ENCODE assay signal across 8 mouse cellular contexts in the genomic region with DNA sequence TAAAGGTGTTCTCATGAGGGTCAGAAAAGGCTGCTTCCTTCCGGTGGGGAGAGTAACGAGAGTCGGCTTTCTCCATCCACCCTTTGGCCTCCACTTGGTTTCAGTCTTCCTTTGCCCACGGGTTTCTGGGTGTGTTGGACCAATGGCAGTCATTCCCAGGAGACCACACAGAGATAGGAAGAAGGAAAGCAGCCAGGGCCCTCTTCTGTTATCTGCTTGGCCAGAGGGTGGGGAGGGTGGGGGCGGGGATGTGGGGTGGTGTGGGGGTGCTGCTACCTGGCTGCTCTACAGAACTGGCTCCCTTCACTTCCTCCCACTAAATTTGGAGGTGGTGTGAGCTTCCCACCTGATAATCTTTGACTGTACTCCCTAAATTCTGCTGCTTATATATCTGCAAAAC. TPM values are rescaled to one million over a fixed set of nuclear protein-coding genes. Genes with fewer than 3 reads are reported as not detected.
DNase-seq lines count a peak whose midpoint lies in the region; ATAC-seq and TF ChIP-seq lines count a peak whose summit lies in the region.

No protein-coding gene starts in this region.

- no peak for TF ChIP-seq EP300 in heart, postnatal 0 days (IDR thresholded peaks at IDR 0.05; ENCODE audit: low read depth)

- peaks cover 6% of the 10 kb centered on the region; the same call in 1 of the 2 replicates for H3K4me1 ChIP-seq in lung, embryonic 14.5 days (ENCODE audit: insufficient read depth)
- H3K4me1 ChIP-seq in lung, adult 2 months (ENCODE audit: control insufficient read depth, insufficient read depth, low read length): no peaks in the 10 kb centered on the region
- H3K4me1 ChIP-seq in heart, postnatal 0 days (ENCODE audit: control insufficient read depth, insufficient read depth): peaks cover 23% of the 10 kb centered on the region
- H3K4me1 ChIP-seq in liver, embryonic 12.5 days: peaks cover 69% of the 10 kb centered on the region
- peaks cover 7% of the 10 kb centered on the region for H3K4me1 ChIP-seq in olfactory bulb, adult 2 months (ENCODE audit: control insufficient read depth, insufficient read depth, low read length)

- no peak for DNase-seq in lung, embryonic 14.5 days
- no peak for DNase-seq in lung, adult 2 months
- DNase-seq in heart, postnatal 0 days (ENCODE audit: low spot score): no peak
- no peak for DNase-seq in adrenal gland, postnatal 4 days (ENCODE audit: low spot score in 2 of 2)
- DNase-seq in left cerebral cortex, postnatal 14 days (ENCODE audit: low spot score in 2 of 2): no peak
- no peak for DNase-seq in adrenal gland, postnatal 36 days

- H3K4me2 ChIP-seq in lung, embryonic 14.5 days: peak overlapping the region; percentile 100; the same call in 1 of the 2 replicates
- peak overlapping the region; percentile 97 for H3K4me2 ChIP-seq in heart, postnatal 0 days (ENCODE audit: low read depth, low read length)
- H3K4me2 ChIP-seq in liver, embryonic 12.5 days: peak overlapping the region; percentile 99

- H3K4me3 ChIP-seq in lung, embryonic 14.5 days (ENCODE audit: low read depth, low read length): no peak overlapping the region
- no peak overlapping the region for H3K4me3 ChIP-seq in lung, adult 2 months (replicated peaks; ENCODE audit: extremely low read depth, low read depth, low read length)
- H3K4me3 ChIP-seq in heart, postnatal 0 days (ENCODE audit: low read depth, low read length): 0 out of 2 replicates have a peak overlapping the region, but pooled peaks have one; percentile 82
- peak overlapping the region; percentile 71 for H3K4me3 ChIP-seq in liver, embryonic 12.5 days
- H3K4me3 ChIP-seq in olfactory bulb, adult 2 months (ENCODE audit: insufficient read depth, low read depth, low read length): no peak overlapping the region

- WGBS in lung, embryonic 14.5 days: 14% methylated on average over 5 of the region's 5 CpGs
- 36% methylated on average over 5 of the region's 5 CpGs for WGBS in lung, adult 2 months
- WGBS in heart, postnatal 0 days: 10% methylated on average over 5 of the region's 5 CpGs
- WGBS in liver, embryonic 12.5 days (ENCODE audit: insufficient replicate concordance): 3% methylated on average over 5 of the region's 5 CpGs
- WGBS in olfactory bulb, adult 2 months: 38% methylated on average over 5 of the region's 5 CpGs

- TF ChIP-seq POLR2A in lung, adult 2 months (IDR thresholded peaks at IDR 0.05; ENCODE audit: borderline replicate concordance, extremely low read depth, low read depth, low read length): no peak
- no peak for TF ChIP-seq POLR2A in olfactory bulb, adult 2 months (IDR thresholded peaks at IDR 0.05; ENCODE audit: insufficient read depth, low read depth, low read length)

- H3K9ac ChIP-seq in lung, embryonic 14.5 days: no peak overlapping the region
- H3K9ac ChIP-seq in heart, postnatal 0 days (replicated peaks; ENCODE audit: low read depth, low read length): no peak overlapping the region
- 0 out of 2 replicates have a peak overlapping the region, but pooled peaks have one; percentile 78 for H3K9ac ChIP-seq in liver, embryonic 12.5 days

- no peak overlapping the region for H3K27ac ChIP-seq in lung, embryonic 14.5 days (ENCODE audit: low read depth)
- peak overlapping the region; percentile 46 for H3K27ac ChIP-seq in heart, postnatal 0 days (ENCODE audit: low read depth)
- no peak overlapping the region for H3K27ac ChIP-seq in liver, embryonic 12.5 days
- H3K27ac ChIP-seq in olfactory bulb, adult 2 months (ENCODE audit: insufficient read depth, low read depth, low read length): peak overlapping the region; percentile 76; the same call in 1 of the 2 replicates

- H3K9me3 ChIP-seq in lung, embryonic 14.5 days (ENCODE audit: low read depth, low read length): no peaks in the 10 kb centered on the region
- H3K9me3 ChIP-seq in heart, postnatal 0 days (replicated peaks; ENCODE audit: control insufficient read depth, low read length): no peaks in the 10 kb centered on the region
- peaks cover 4% of the 10 kb centered on the region; the same call in 1 of the 2 replicates for H3K9me3 ChIP-seq in liver, embryonic 12.5 days (replicated peaks)

- no peak for TF ChIP-seq CTCF in lung, embryonic 14.5 days (IDR thresholded peaks at IDR 0.05; ENCODE audit: low read depth)
- no peak for TF ChIP-seq CTCF in lung, adult 2 months (IDR thresholded peaks at IDR 0.05; ENCODE audit: insufficient read depth, low read length)
- no peak for TF ChIP-seq CTCF in heart, postnatal 0 days (IDR thresholded peaks at IDR 0.05; ENCODE audit: low read depth)
- TF ChIP-seq CTCF in olfactory bulb, adult 2 months (IDR thresholded peaks at IDR 0.05; ENCODE audit: insufficient read depth, low read depth, low read length): no peak

- ATAC-seq in lung, embryonic 14.5 days (ENCODE audit: insufficient read depth): no peak
- no peak for ATAC-seq in heart, postnatal 0 days (ENCODE audit: insufficient read depth, low read depth)
- peak; percentile 61; the same call in 1 of the 2 replicates for ATAC-seq in liver, embryonic 12.5 days

- H3K27me3 ChIP-seq in lung, embryonic 14.5 days (ENCODE audit: insufficient read depth, low read length): peaks cover 25% of the 10 kb centered on the region
- H3K27me3 ChIP-seq in heart, postnatal 0 days (ENCODE audit: control insufficient read depth, insufficient read depth, low read length): no peaks in the 10 kb centered on the region
- H3K27me3 ChIP-seq in liver, embryonic 12.5 days (replicated peaks): peaks cover 71% of the 10 kb centered on the region

- intact Hi-C loops in left cerebral cortex, postnatal 14 days (cut with DNase I): no loop called here

- no peaks in the 10 kb centered on the region for H3K36me3 ChIP-seq in lung, embryonic 14.5 days (ENCODE audit: insufficient read depth)
- no peaks in the 10 kb centered on the region for H3K36me3 ChIP-seq in heart, postnatal 0 days (replicated peaks; ENCODE audit: control insufficient read depth, insufficient read depth, low read length)
- no peaks in the 10 kb centered on the region for H3K36me3 ChIP-seq in liver, embryonic 12.5 days

RNA-seq across cellular contexts. Expression of gene Rragd, which starts 1.2 kb away (rescaled TPM):
- polyA plus RNA-seq in lung, embryonic 14.5 days (2014; fragmentation: Nextera tagmentation; extraction: Ambion mirVana): 1.8 and 2.7 TPM in 2 replicates
- polyA plus RNA-seq in lung, adult 2 months (2012; rRNA removed): 1.8 and 3.4 TPM in 2 replicates
- 61.3 and 75.3 TPM in 2 replicates for total RNA-seq in heart, postnatal 0 days (2014; rRNA removed; ENCODE audit: low replicate concordance)
- 35.4 and 41.1 TPM in 2 replicates for polyA plus RNA-seq in heart, postnatal 0 days (2015; fragmentation: Nextera tagmentation; extraction: Ambion mirVana)
- 4.0 and 4.3 TPM in 2 replicates for polyA plus RNA-seq in liver, embryonic 12.5 days (2016; fragmentation: Nextera tagmentation; extraction: Ambion mirVana)
- 152 TPM in 1 of 2 replicates, not detected in the other for polyA plus RNA-seq in olfactory bulb, adult 2 months (2012; ENCODE audit: insufficient read depth, insufficient read length, low replicate concordance, missing spikeins)
- total RNA-seq in adrenal gland, postnatal 4 days (2021): 10 to 100 TPM in 1 of 2 experiments, 1 to 10 TPM in 1; 9.0 to 10.7 TPM
- total RNA-seq in left cerebral cortex, postnatal 14 days (2021): 10 to 100 TPM; 65.9 to 78.5 TPM
- 1 to 10 TPM; 7.9 to 10.0 TPM for total RNA-seq in adrenal gland, postnatal 36 days (2021)

RNA-seq across cellular contexts. Expression of gene Ankrd6, which starts 31.0 kb away (rescaled TPM):
- polyA plus RNA-seq in lung, embryonic 14.5 days (2014; fragmentation: Nextera tagmentation; extraction: Ambion mirVana): 4.0 and 4.7 TPM in 2 replicates
- polyA plus RNA-seq in lung, adult 2 months (2012; rRNA removed): 0.34 and 0.72 TPM in 2 replicates
- total RNA-seq in heart, postnatal 0 days (2014; rRNA removed; ENCODE audit: low replicate concordance): 1.6 and 20.0 TPM in 2 replicates
- polyA plus RNA-seq in heart, postnatal 0 days (2015; fragmentation: Nextera tagmentation; extraction: Ambion mirVana): 2.3 and 2.4 TPM in 2 replicates
- polyA plus RNA-seq in liver, embryonic 12.5 days (2016; fragmentation: Nextera tagmentation; extraction: Ambion mirVana): 1.3 and 1.5 TPM in 2 replicates
- polyA plus RNA-seq in olfactory bulb, adult 2 months (2012; ENCODE audit: insufficient read depth, insufficient read length, low replicate concordance, missing spikeins): 105 TPM in 1 of 2 replicates, not detected in the other
- 1 to 10 TPM; 7.6 to 10.0 TPM for total RNA-seq in adrenal gland, postnatal 4 days (2021)
- total RNA-seq in left cerebral cortex, postnatal 14 days (2021): 10 to 100 TPM; 36.1 to 38.9 TPM
- total RNA-seq in adrenal gland, postnatal 36 days (2021): 1 to 10 TPM; 1.6 to 3.1 TPM

RNA-seq across cellular contexts. Expression of gene Ube2j1, which starts 49.6 kb away (rescaled TPM):
- polyA plus RNA-seq in lung, embryonic 14.5 days (2014; fragmentation: Nextera tagmentation; extraction: Ambion mirVana): 50.7 and 57.4 TPM in 2 replicates
- 14.9 and 17.9 TPM in 2 replicates for polyA plus RNA-seq in lung, adult 2 months (2012; rRNA removed)
- total RNA-seq in heart, postnatal 0 days (2014; rRNA removed; ENCODE audit: low replicate concordance): 31.2 and 33.4 TPM in 2 replicates
- polyA plus RNA-seq in heart, postnatal 0 days (2015; fragmentation: Nextera tagmentation; extraction: Ambion mirVana): 29.9 and 30.9 TPM in 2 replicates
- polyA plus RNA-seq in liver, embryonic 12.5 days (2016; fragmentation: Nextera tagmentation; extraction: Ambion mirVana): 34.2 and 36.0 TPM in 2 replicates
- polyA plus RNA-seq in olfactory bulb, adult 2 months (2012; ENCODE audit: insufficient read depth, insufficient read length, low replicate concordance, missing spikeins): not detected in 2 replicates
- total RNA-seq in adrenal gland, postnatal 4 days (2021): 10 to 100 TPM; 63.1 to 65.9 TPM
- 100 to 1,000 TPM; 109 to 118 TPM for total RNA-seq in left cerebral cortex, postnatal 14 days (2021)
- total RNA-seq in adrenal gland, postnatal 36 days (2021): 10 to 100 TPM; 74.0 to 86.9 TPM

Comparison
In these comparisons a context has a peak if more than half of its experiments do, and no peak if none do; other contexts are left out.
1. H3K27ac ChIP-seq: peak in heart, postnatal 0 days (single experiment) and olfactory bulb, adult 2 months (single experiment); none in lung, embryonic 14.5 days (single experiment) and liver, embryonic 12.5 days (single experiment).
2. H3K4me3 ChIP-seq: peak in heart, postnatal 0 days (single experiment) and liver, embryonic 12.5 days (single experiment); none in lung, embryonic 14.5 days (single experiment), lung, adult 2 months (single experiment) and olfactory bulb, adult 2 months (single experiment).
3. Peak in every context shown above with its lines, with median percentiles within 50 percentile points of each other: H3K4me2 ChIP-seq.